Mouse (Mus musculus) left cerebral cortex, postnatal 10 days (tissue): ENCODE data around the gene Cpa5. TPM values are rescaled to one million over a fixed set of nuclear protein-coding genes. Genes with fewer than 3 reads are reported as not detected.

Experiments
- DNase-seq, 2 experiments: peaks; one replicate each; pipeline ENCODE4 v3.0.0; 2021 to 2022; ENCODE audit warnings: low spot score in 2 of 2, mixed read lengths in 1 of 2; ENCODE audit errors: extremely low spot score in 1 of 2
- intact Hi-C: fragments of 180-260 bp; cut with DNase I; formaldehyde crosslinking; loops from one replicate; pipeline ENCODE4 v1.15.1; 2025
- total RNA-seq, 2 experiments: library from RNA; stranded (reverse); gene quantifications; 2 replicates each; pipeline ENCODE4 v1.2.3; 2021

The Cpa5 gene
- not detected for total RNA-seq

DNA sequence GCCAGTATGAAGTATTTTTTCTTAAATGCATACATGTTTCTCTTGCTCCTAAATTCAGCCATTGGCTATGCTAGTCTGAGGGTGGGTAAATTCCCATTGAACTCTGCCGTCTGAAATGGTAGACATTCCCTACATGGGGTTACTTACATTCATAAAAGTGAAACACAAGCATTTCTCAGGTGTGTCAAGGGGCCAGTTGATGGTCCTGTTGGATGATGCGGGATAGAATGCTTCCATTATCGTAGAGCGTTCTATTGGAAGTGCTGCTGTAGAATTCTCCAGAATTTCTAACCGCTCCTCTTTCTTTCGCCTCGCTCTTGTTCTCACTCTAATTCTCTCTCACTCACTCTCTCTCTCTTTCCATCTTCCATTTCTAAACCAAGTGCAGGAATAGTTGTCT lies at the start of gene Cpa5:
Gene Cpa5, plus strand, starts transcription at position 301 of the 400 bp plus-strand sequence.
- no peak for DNase-seq
- intact Hi-C loops, result no loop called here

DNA sequence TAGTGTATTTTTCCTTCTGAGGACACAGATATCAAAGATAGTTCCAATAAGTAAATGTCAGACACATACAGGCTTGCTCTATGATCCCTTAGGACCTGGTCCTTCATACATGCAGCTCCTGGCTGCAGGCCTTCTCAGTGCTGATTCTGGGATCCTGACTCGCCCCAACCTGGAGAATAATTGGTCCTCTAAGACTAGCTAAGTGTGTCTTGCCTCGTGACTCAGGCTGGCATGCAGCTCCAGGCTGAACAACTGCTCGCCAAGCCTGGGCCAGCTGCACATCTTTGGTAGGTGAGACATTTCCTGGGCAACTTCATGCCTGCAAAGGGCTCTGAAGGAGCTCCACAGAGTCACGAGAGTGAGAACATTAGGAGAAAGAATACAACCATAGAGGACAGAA lies 48.7 kb upstream of the Cpa5 start:
- intact Hi-C loops, result no loop called here
- DNase-seq, result no peak

DNA sequence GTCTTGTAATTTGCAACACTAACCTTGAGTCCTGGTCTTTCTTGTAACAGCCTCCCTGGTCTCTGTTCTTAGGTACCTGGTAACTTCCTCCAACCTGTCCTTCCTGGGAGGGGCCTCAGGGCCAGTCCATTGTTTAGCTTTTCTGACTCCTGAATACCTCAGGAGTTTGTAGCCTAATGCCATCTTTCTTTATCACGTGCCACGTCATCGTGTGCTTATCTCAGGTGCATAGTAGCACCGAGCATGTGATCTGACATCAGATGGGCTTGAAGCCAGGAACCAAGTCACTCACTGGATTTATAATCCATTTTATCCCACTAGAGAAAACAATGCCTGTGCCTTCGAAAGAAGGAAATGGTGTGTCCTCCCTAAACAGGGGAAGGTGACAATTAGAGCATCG lies 47.2 kb upstream of the Cpa5 start:
- no peak for DNase-seq
- intact Hi-C loops, result no loop called here

DNA sequence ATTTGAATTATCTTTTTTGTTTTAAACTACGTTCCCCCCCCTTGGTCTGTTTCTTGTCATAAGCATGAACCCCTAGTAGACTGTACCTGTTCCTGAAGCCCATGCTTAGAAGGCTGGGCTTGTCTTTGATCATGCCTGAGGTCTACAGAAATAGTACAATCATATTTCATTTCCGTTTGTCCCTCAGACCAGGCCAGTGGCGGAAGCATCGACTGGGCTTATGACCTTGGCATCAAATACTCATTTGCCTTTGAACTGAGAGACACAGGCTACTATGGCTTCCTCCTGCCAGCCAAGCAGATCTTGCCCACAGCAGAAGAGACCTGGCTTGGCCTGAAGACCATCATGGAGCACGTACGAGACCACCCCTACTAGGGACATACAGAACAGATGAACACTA lies 46.8 kb upstream of the Cpa5 start:
- DNase-seq, result no peak
- intact Hi-C loops, result no loop called here

DNA sequence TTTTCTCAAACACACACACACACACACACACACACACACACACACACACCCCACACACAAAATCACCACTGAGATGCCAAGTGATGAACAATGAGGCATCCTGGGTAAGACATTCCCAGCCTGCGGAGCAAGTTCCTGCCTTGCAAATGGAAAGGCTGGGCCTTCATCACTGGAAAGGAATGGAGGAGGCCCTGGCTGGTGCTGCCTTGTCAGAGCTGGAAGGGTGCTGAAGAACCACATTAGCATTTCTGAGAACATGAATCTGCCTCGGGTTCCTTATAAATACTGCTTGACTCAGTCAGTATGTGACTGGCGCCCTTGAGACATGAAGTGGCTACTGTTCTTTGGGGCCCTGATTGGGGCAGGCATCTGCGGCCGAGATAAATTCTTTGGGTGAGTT lies 42.7 kb upstream of the Cpa5 start, which contains the start of gene Cpa4:
Gene Cpa4, plus strand, starts transcription at position 301 of the 400 bp plus-strand sequence.
- intact Hi-C loops, result no loop called here
- no peak for DNase-seq

DNA sequence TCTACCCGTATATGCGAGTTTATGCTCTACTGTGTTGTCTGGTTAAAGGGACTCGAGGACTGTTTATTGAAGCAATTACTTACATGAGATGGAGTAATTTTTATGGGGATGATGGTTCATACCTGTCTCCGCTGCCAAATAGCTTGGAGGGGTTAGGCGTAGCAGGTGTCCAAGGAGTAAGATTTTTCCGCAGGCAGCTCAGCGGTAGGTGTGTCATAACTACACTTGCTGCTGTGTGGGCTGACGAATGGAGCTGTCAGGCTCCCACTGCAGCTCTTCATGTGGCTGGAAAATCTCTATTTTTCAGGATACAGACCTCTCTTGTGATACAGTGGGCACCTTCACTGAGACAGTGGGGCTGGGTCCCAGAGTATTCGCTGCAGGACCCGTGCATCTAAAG lies 41.5 kb upstream of the Cpa5 start:
- intact Hi-C loops, result no loop called here
- no peak for DNase-seq

DNA sequence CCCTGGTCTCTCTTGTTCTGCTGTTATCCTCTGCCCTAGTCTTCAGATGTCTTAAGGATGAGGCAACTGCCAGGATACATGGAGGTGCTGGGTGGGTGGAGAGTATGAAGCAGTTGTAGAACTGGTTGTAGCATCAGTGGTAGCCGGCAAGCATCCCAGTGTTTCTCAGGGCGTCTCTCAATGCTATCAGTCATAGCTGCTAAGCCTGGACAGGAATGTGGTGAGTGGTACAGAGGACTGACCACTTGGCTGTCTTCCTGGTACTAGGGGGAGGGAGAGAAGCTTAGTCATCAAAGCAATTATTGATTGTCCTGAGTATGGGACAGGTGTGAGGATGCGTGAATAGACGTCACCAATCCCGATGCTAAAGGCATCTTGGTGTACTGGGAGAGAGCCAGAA lies 40.8 kb upstream of the Cpa5 start:
- intact Hi-C loops, result no loop called here

DNA sequence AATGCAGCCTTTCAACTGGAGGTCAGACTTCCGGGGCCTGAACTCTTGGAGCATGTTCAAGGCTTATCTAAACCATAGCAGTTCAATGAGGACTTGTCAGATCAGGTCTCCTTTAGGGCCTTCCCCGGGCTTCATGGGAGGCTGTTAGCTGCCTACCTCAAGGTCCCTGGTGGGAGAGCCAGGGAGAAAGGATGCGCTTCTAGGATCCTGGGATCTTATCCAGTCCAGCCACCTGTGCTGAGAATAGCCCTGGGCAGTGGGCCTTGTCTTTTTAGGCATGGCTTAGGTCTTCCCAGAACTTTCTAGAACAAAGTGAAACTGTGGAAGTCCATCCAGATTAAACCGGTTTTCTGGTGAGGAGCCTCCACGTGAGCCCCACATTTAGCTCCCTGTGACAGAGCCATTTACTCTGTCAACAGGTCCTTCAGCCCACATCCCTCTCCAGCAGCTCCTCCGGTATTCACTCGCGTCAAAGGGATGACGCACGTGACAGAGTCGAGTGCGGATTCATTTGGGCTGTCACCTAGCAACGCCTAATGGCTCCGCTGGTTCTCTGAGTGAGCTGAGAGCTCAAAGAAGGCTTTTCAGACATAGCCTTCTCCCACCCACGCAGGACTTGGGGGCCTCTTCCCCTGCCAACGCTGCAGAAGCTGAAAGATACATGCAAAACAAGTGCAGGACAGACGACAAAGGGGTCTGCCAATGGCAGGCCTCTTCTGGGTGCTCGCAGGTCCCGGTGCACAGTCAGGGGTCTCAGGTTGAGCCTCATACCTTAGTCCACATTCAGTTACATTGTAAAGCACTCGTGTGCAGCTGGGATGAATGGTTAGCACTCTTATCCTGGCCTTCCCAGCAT lies 38.1 kb upstream of the Cpa5 start:
- DNase-seq, result peak; percentile 73 to 80
- intact Hi-C loops, result no loop called here

More for the DNA sequence above, 40.8 kb upstream of the Cpa5 start:
- DNase-seq, result no peak

DNA sequence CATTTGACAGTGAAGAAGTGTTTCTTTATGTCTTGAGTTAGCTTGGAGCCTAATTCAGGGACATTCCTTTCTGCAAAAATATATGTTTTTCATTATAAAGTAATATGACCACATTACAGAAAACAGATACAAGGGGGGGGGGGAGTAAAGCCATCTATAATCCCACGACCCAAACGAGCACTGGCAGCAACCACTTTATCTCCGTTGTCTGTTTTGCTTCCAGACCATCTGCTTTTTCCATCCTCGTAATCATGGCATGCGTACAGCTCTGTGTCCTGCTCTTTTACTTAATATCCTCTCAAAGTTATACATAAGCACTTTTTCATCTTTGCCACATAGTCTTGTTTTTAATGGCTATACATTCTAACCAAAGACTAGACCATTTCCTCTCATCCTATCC lies 37.4 kb upstream of the Cpa5 start:
- DNase-seq, result no peak
- intact Hi-C loops, result no loop called here

DNA sequence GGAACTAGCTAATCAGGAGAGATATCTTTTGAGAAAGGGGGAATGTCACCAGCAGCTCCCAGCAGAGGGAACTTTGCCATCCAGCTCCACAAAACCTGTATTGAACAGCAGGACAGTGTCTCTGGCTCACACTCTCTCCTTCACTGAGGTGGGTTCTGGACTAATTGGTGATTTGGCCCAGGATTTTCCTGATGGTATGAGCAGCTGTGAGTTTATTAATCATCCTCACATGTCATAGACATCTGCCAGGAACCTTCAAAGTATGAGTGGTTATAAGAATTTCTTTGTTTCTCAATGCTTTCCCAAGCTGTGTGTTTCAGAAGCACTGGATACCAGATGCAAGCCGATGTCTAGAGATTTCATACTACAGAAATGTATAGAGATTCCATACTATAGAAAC lies 35.9 kb upstream of the Cpa5 start:
- intact Hi-C loops, result no loop called here
- no peak for DNase-seq

DNA sequence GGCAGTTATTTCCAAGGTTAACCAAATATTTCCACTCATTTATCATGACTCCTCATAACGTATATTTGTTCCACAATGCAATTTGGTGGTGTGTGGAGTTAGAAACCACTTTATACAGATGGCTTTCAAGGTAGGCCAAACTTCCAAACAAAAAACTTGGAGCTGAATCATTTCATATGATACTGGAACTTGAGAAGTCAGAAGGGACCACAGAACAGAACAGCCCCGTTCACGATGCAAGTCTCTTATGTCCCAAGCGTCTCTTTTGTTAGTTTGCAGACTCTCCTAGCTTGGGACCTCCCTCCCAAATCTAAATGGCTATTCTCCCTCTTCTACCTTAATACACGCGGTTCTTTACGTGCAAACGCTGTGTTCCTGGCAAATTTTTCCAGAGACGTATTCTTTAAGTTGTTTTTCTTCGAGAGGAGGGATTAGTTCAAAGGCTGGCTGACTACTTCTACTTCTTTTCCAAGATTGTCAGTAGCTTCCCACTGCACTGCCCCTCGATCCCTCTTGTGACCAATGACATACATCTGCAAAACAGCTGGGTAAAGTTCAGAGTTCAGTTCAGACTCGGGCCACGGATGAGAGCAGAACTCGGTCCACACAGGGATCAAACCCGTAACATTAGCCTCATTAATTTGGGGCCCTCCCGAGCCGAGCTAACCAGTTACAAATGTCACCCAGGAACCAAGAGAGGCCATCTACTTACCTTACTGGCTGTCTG lies 34.2 kb upstream of the Cpa5 start:
- intact Hi-C loops, result no loop called here
- no peak for DNase-seq

DNA sequence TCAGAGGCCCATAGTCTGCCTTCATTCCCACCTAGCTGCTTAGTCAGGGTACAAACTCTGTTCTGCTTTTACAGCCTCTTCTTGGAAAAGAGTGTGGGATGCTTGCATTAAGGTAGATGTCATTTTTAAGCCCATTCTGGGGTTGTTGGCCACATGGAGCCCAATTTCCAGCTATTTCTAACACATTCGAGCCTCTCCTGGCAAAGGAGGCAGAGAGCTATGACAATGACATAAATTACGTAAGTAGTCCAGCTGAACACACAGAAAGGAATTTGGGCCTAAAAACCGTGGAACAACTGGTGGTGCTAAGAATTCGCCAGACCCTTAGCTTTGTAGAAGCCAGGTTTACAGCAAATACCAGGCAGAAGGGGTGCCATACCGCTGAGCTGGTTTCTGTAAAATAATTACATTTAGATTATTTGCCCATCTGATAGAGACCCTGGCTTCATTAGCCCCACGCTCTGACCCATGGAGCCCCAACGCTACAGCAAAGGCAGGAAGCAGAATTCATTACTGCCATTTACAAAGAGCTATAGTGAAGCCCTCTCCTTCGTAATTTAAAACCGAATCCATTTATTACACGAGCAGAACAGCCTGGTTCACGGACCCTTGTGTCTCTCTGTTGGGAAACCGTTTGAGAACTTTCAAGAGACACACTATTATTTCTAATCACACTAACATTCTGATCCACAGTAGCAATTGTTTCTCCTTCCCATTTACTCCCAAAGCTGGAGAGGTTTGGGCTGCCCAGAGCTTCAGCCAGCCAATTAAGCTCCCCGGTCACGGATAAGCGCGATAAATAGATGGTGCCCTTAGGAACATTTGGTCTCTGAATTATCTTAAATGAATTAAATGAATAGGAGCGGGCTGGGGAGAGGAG lies 30.6 kb upstream of the Cpa5 start:
- no peak for DNase-seq
- intact Hi-C loops, result no loop called here

DNA sequence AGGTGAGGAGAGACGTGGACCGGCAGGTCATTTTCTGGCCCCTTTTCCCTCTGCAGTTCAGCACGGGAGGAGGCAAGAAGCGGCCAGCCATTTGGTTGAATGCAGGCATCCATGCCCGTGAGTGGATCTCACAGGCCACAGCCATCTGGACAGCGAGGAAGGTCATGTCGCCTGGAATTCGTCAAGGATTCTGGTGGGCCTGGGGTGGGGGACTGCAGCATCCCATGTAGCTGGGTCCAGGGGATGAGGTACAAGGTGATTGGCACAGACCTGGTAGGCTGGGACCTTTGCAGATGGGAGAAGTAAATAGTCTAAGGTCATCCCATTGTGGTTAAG lies 30.0 kb upstream of the Cpa5 start:
- no peak for DNase-seq
- intact Hi-C loops, result no loop called here

DNA sequence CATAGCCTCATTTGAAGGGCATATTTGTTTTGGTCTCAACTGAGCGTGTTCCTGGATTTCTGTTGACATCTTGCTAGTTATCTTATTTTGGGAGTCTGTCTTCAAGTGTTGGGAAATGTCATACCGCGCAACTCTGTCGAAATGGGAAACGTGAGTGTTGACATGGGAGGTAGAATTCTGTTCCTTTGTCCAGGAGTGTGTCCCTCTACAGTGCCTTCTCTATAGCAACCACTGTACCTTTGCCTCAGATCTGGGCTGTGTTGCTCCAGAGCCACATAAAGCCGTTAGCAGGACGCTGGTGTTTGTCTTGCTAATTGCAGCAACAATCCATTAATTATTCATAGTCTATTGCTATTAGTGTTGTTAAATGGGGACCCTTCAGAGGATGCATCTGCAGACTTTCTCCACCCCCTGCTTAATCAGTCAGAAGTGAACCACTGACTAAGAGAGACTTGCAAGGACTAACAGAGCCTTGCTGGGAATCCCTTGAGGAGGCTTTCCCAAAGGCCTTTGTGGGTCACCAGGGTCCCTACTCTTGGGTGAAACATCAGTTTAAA lies 23.8 kb upstream of the Cpa5 start:
- DNase-seq, result no peak
- intact Hi-C loops, result no loop called here

DNA sequence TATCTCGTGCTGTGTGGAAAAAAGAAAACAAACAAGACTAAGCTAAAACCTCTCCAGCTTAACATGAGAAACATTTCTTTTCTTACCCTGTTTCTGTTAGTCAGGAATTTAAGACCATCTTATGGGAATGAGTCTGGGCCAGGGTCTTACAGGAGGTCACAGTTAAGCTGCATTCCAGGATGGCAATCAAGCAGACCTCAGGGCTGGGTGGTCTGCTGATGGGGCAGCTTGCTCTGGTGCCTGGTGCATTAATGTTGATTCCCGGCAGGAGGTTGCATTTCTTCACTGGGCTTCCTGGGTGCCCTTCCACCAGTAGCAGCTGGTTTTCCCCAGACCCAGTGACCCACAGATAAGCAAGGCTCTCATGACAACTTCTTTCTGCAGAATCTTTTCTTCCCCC lies 21.0 kb upstream of the Cpa5 start:
- DNase-seq, result no peak
- intact Hi-C loops, result no loop called here

DNA sequence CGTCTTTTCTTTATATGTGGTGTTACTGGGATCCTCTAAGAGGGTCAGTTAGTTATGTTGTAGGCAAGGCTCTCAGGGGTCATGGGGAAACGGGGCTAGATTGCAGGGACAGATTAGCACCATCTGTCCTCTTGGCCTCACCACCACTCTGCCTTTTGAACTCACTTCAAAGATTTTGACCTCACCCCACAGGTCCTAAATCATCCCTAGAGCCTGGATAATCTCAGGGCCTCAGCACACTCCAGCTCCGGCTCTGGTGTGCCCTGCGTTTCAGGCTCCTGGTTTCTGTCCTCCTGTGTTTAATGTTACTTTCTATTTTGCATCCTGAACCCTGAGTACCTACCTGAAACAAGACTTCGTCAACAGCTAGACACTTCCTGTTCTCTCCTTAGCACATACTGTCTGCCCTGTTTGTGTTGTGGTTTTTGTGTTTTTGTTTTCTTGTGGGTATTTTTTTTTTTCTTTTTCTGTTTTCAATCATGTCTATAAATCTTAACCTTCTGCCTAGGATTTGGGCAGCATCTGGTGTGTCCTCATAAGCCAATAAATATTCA lies 18.9 kb upstream of the Cpa5 start:
- no peak for DNase-seq
- intact Hi-C loops, result no loop called here

DNA sequence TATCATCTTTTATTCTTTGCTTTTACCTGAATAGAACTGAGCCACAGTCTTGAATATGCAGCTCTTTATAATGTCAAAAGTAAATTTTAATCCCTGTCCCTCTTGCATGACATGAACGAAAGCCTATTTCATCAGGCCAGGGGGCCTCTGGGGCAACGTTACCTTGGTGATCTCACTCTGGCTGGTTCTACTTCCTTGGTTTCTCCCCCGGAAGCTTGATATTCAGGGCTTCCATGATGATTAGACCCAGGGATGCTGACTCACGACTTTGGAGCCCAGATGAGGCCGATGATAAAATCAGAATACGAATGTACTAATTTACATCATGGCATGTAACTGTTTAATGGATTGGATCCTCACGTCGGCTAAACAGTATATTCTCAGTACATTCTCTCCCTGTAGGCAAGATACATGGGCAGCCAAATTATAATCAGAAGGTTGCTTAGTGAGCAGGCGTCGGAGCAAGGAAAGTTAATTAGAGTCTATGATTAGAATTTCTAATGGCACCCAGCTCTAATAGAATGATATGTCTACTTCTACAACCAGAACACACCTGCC lies 18.3 kb upstream of the Cpa5 start:
- no peak for DNase-seq
- intact Hi-C loops, result no loop called here

DNA sequence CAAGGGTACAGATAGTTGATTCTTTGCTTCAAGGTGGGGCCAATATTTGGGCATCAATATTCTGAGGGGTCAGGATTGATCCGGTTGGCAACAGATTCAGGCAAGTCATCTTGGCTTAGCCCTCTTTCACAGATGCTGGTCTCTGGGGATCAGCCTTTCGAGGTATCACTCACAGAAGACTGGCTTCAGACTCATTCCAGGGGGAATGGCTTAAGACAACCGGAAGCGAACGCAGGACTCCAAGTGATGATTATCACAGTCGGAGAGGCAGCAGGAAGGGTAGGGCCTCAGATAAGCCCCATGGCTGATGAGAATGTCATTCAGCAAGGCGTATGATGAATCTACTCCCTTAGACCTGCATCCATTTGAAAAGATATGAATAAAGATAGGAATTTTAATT lies 16.4 kb upstream of the Cpa5 start:
- DNase-seq, result no peak
- intact Hi-C loops, result no loop called here
